Mouse (Mus musculus): Measurements from ENCODE around the gene Tsga8. TPM values are rescaled to one million over a fixed set of nuclear protein-coding genes. Genes with fewer than 3 reads are reported as not detected.

Tsga8 gene
- total RNA-seq (2012; rRNA removed): not detected in 2 replicates
- not detected in 2 replicates for total RNA-seq (2014; rRNA removed)
- not detected in 2 replicates for polyA plus RNA-seq (2012; ENCODE audit: insufficient read length, low read depth)

DNA sequence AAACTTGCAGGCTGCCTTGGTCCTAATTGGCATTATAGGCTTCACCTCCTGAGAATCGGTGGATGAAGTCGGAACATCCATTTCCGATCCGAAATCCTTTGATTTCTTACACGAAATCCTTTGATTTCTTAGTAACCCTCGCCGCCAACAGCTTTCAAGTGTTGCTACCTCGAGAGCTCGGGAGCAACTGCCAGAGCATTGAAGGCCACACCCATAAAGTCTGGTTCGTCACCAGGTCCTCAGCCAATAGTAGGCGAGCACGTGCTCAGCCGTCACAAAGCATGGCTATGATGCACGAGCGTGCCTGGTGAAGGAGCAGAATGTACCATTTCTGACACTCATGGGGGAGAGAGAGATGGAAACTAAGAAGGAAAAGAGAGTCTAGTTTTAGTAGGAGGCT is at the start of gene Tsga8:
Gene Tsga8, minus strand, starts transcription at position 327 of the 400 bp plus-strand sequence.
- in situ Hi-C loops (cut with MboI; ENCODE audit: low pct_ligation_motif_present, low pct_unique_long_range_greater_than_20kb, low sequenced_read_pairs): no loop called here
- H3K36me3 ChIP-seq (replicated peaks in 1 of 2; ENCODE audit: control insufficient read depth in 1 of 2, insufficient read depth in 1 of 2, low read length in 1 of 2): no peaks in the 10 kb centered on the region
- TF ChIP-seq MXI1 (IDR thresholded peaks at IDR 0.05; ENCODE audit: low read depth, low read length): no peak
- no peak for TF ChIP-seq CHD2 (IDR thresholded peaks at IDR 0.05; ENCODE audit: low read length)
- TF ChIP-seq POLR2AphosphoS2 (IDR thresholded peaks at IDR 0.05; ENCODE audit: low read depth, low read length): no peak
- no peak for TF ChIP-seq ETS1 (conservative IDR thresholded peaks at IDR 0.05; ENCODE audit: low read depth, low read length)
- TF ChIP-seq ZMIZ1 (IDR thresholded peaks at IDR 0.05; ENCODE audit: low read depth, low read length): no peak
- no peak for TF ChIP-seq TBP (conservative IDR thresholded peaks at IDR 0.05; ENCODE audit: low read depth, low read length)
- no peak for TF ChIP-seq RAD21 (IDR thresholded peaks at IDR 0.05; ENCODE audit: low read depth, low read length)
- no peak for TF ChIP-seq RCOR1 (conservative IDR thresholded peaks at IDR 0.05; ENCODE audit: low read depth, low read length)
- TF ChIP-seq MAZ (IDR thresholded peaks at IDR 0.05; ENCODE audit: low read depth, low read length): no peak
- no peak for TF ChIP-seq E2F4 (IDR thresholded peaks at IDR 0.05; ENCODE audit: insufficient replicate concordance, low read depth, low read length)
- no peak for TF ChIP-seq HCFC1 (IDR thresholded peaks at IDR 0.05; ENCODE audit: low read depth, low read length)
- no peak for TF ChIP-seq SIN3A (IDR thresholded peaks at IDR 0.05; ENCODE audit: low read length)
- no peak for TF ChIP-seq KAT2A (IDR thresholded peaks at IDR 0.05; ENCODE audit: insufficient replicate concordance, low read length)
- TF ChIP-seq CHD1 (IDR thresholded peaks at IDR 0.05; ENCODE audit: low read depth, low read length): no peak
- TF ChIP-seq JUN (IDR thresholded peaks at IDR 0.05; ENCODE audit: insufficient read depth, low read depth, low read length): no peak
- no peak for TF ChIP-seq SMC3 (IDR thresholded peaks at IDR 0.05; ENCODE audit: low read depth, low read length)
- no peak for TF ChIP-seq ZC3H11A (IDR thresholded peaks at IDR 0.05; ENCODE audit: low read depth, low read length)
- no peak for TF ChIP-seq GABPA (IDR thresholded peaks at IDR 0.05; ENCODE audit: insufficient replicate concordance, low read depth, low read length)
- no peak for TF ChIP-seq EP300 (IDR thresholded peaks at IDR 0.05; ENCODE audit: low read length)
- TF ChIP-seq JUND (conservative IDR thresholded peaks at IDR 0.05; ENCODE audit: low read depth, low read length): no peak
- no peak within 1 kb of the TSS for H3K27ac ChIP-seq (ENCODE audit: insufficient read depth, low read depth)
- no peaks in the 10 kb centered on the region for H3K27me3 ChIP-seq (replicated peaks)
- dilution Hi-C loops (cut with MboI; ENCODE audit: extremely low pct_ligation_motif_present, extremely low pct_unique_long_range_greater_than_20kb, low sequenced_read_pairs): no loop called here
- no peak for DNase-seq (ENCODE audit: extremely low read depth)
- H3K4me3 ChIP-seq (replicated peaks in 1 of 3; ENCODE audit: low read depth in 2 of 3, low read length in 2 of 3, poor library complexity in 1 of 3): no peak within 1 kb of the TSS
- H3K4me1 ChIP-seq (ENCODE audit: control insufficient read depth in 1 of 2, insufficient read depth in 2 of 2): no peaks in the 10 kb centered on the region
- H3K9ac ChIP-seq (ENCODE audit: insufficient read depth, low read depth): no peak within 1 kb of the TSS
- no peak within 1 kb of the TSS for H3K4me2 ChIP-seq (ENCODE audit: insufficient read depth, low read depth, poor library complexity, severe bottlenecking)
- H3K79me2 ChIP-seq (replicated peaks; ENCODE audit: control insufficient read depth, extremely low read depth, insufficient read depth, poor library complexity, severe bottlenecking): no peaks in the 10 kb centered on the region
- H3K9me3 ChIP-seq (replicated peaks; ENCODE audit: low read length): peaks cover 5% of the 10 kb centered on the region

Measured in CH12.LX (cell line).